Mouse (Mus musculus) myocyte (in vitro differentiated cells): ENCODE data around the gene Acsf3.

ENCODE experiments used
- CEBPB ChIP-seq: IDR thresholded peaks from 2 replicates; pipeline ENCODE4 v1.6.1; 2011; ENCODE audit warnings: mild to moderate bottlenecking, moderate library complexity; ENCODE audit not compliant: poor library complexity, insufficient read depth, severe bottlenecking
- E2F4 ChIP-seq: IDR thresholded peaks from one replicate; pipeline ENCODE4 v1.6.1; 2011; ENCODE audit warnings: mild to moderate bottlenecking, control low read depth, moderate library complexity; ENCODE audit not compliant: insufficient read depth
- MAX ChIP-seq: IDR thresholded peaks from one replicate; pipeline ENCODE4 v1.6.1; 2011; ENCODE audit warnings: low read depth, mild to moderate bottlenecking, control low read depth
- MYOG ChIP-seq, 3 experiments: IDR thresholded peaks; one replicate each; pipeline ENCODE4 v1.6.1; 2011; ENCODE audit warnings: control low read depth in 2 of 3, low read depth in 2 of 3, mild to moderate bottlenecking in 2 of 3; ENCODE audit not compliant: insufficient read length in 2 of 3, control insufficient read depth in 1 of 3, insufficient read depth in 1 of 3
- POLR2A ChIP-seq: IDR thresholded peaks from one replicate; pipeline ENCODE4 v1.6.1; 2011; ENCODE audit warnings: low read depth, mild to moderate bottlenecking, control low read depth, moderate library complexity; ENCODE audit not compliant: insufficient read length
- TCF12 ChIP-seq: IDR thresholded peaks from one replicate; pipeline ENCODE4 v1.6.1; 2011; ENCODE audit warnings: mild to moderate bottlenecking, control low read depth; ENCODE audit not compliant: poor library complexity, insufficient read depth, severe bottlenecking
- USF1 ChIP-seq: IDR thresholded peaks from one replicate; pipeline ENCODE4 v1.6.1; 2011; ENCODE audit warnings: low read depth, mild to moderate bottlenecking, control low read depth, moderate library complexity

- TF ChIP-seq USF1 = no peak
- TF ChIP-seq CEBPB = no peak
- no peak for TF ChIP-seq TCF12
- no peak for TF ChIP-seq E2F4
- no peak for TF ChIP-seq MYOG (IDR thresholded peaks at IDR 0.05; ENCODE audit: control insufficient read depth in 1 of 3, insufficient read depth in 1 of 3, insufficient read length in 2 of 3, low read depth in 2 of 3)
- TF ChIP-seq POLR2A = no peak
- TF ChIP-seq MAX = no peak
Measured at GRCm38 (mm10) chr8:122803906-122804761, 28.8 kb downstream of the Acsf3 start.
